Mouse (Mus musculus) forelimb bud, embryonic 11.5 days (tissue): ENCODE results near the gene 1520401A03Rik.

ENCODE experiments used
- DNase-seq: peaks from one replicate; pipeline ENCODE4 v3.0.0-alpha.2; 2012; ENCODE audit warnings: low read depth, low spot score

1520401A03Rik gene

DNA sequence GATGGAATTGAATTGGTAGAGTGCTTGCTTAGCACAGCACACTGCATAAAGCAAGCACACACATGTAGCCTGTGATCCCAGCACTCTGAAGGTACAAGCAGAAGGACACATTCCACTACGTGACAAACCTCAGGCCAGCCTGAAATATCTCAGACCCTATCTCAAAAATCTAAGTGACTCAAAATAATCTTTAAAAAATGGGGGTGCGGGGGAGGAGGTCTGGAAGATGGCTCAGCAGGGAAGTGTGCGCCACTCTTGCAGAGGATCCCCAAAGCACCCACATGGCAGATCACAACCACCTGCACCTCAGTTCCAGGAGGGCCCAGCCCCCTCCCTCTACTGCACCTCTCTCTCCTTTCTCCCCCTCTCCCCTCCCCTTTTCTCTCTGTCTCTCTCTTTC lies 51.1 kb downstream of the 1520401A03Rik start:
- DNase-seq = no peak

DNA sequence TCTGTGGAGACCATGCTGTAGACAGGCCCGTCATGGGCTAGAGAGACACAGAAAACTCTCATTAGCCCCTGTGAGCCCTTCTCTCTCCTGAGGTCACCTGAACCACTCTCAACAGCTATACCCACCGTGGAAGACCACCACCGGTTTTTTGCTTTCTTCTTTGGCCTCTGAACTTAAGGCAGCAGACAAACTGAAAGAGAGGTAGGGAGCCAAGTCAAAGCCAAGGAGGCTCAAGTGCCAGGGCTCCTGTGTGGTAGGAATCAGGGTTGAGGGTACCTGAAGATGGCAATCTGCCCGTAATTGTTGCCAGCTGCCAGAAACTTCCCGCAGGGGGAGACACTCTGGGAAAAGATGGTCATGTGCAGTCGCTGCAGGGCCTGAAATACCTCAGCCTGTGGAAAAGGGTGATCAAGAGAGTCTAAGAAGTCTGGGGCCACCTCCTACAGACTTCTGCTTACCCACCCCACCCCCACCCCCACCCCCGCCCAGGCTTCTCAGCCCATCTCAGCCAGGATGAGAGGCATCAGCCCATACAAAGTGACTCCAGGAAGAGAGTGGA lies 52.0 kb downstream of the 1520401A03Rik start:
- DNase-seq = no peak

DNA sequence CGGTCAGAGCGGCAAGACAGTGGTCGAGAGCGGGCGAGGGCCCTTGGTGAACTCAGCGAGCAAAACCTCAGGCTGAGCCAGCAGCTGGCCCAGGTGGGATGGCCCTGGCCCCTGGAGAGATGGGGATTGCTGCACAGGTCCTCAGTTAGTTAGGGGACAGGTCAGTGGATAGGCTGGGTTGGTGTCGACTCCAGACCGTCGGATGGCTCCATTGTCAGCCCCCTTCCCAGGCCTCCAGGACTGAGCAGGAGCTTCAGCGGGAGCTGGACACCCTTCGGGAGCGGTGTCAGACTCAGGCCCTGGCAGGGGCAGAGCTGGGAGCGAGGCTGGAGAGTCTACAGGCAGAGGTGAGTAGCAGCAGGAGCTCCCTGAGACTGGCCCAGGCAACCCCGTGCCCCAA lies 57.1 kb downstream of the 1520401A03Rik start:
- DNase-seq = no peak

DNA sequence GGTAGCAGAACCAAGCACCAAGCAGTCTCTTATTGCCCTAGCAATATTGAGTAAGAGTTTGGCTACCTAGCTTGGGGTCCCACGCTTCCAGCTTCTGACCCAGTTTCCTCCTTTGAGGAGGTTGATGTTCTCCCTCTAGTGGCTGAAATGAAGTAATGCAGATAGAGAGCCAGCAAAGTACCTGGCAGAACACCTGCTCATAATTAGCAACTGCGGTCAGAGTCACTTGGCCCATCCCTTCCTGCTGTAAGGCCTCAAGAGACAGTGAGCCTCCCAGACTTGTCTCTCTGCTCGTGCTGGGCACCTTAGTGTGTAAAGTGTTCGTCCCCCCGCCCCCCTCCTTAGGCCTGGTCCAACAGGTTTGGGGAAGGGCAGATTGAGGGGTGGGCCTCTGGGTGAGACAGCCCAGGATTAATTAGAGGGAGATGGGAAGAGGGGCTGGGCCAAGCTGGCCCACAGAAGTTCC lies 58.0 kb downstream of the 1520401A03Rik start:
- peak; percentile 76 for DNase-seq

DNA sequence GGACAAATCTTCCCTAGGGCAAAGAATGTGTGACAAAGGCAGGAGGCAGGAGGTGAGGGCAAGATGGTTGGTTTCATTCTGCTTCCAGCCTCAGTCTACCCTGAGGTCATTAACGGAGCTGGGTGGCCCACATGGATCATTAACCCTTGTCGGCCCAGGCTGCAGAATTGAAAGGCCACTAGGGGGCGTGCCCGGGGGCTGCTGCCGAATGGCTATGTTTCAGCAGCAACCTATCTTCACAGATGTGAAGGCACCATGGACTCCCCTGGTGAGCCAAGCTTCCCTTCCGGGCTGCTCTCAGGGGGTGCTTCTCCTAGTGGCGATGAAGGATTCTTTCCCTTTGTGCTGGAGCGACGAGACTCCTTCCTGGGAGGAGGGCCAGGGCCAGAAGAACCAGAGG lies 61.1 kb downstream of the 1520401A03Rik start:
- no peak for DNase-seq

DNA sequence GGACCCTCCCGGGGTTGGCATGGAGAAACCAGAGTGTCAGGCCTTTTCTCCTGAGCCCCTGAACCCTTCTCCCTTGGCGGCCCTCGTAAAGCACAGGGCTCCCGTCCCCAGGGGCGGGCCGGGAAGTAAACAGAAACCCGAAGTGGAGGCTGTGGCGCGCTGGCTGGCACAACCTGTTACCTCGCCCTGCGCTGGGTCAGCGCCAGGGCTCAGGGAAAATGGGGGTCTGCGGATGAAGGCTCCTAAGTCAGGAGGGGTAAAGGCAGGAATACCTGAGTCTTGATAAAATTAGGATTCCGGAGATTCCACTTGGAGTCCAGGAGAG lies 61.7 kb downstream of the 1520401A03Rik start:
- no peak for DNase-seq

DNA sequence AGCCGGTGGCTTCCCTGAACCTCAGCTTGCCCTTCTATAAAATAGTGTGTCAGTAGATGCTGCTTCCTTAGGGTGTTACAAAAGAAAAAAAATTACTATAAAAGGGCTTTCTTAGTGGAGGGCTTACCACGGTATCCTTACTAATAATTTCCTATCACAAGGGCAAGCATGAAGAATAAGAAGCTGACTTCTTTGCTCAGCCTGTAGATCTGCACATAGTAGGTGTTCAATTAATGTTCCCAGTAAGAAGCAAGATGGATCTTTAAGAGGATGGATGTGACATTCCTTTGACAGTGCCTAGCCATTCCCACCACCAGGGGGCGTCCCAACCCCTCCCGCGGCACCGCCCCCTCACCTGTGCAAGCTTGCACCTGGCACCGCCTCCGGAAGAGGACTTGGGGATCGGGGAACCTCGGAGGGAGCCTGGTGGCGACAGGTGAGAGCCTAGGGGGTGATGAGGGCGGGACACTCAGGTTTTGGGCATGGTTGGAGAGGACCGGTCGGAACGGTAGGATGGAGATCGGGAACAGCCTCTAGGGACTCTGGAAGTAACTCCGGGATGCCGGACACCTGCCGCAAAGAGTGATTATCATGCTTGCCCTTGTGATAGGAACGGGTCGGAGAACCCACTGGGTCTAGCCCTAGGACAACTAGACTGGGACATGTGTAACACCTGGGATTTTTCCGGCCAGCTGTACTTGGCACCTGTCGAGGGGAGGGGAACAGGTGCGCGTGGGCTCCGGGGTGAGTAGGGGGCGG lies 62.3 kb downstream of the 1520401A03Rik start, which contains the start of gene Bicdl2:
Gene Bicdl2, plus strand, starts transcription at position 390 of the 759 bp plus-strand sequence.
- DNase-seq = no peak

DNA sequence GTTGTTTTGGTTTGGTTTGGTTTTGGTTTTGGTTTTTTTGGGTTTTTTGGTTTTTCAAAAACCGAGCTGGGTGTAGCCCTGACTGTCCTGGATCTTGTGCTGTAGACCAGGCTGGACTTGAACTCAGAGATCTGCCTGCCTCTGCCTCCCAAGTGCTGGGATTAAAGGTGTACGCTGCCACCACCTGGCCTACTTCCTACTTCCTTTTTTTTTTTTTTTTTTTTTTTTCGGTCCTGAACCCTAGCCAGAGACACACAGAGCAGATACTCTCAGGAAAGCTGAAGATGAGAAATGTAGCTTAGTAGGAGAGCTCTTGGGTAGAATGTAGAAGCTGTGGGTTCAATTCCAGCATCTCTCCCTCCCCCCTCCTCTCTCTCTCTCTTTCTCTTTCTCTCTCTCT lies 64.1 kb downstream of the 1520401A03Rik start:
- no peak for DNase-seq
